Mouse (Mus musculus) lung, postnatal 0 days (tissue): Measurements from ENCODE around the gene Ttc39a.

Source experiments
- CTCF ChIP-seq: IDR thresholded peaks from 2 replicates; pipeline ENCODE4 v1.5.1; 2016; ENCODE audit warnings: antibody characterized with exemption, mild to moderate bottlenecking
- EP300 ChIP-seq: IDR thresholded peaks from 2 replicates; pipeline ENCODE4 v1.6.1; 2016; ENCODE audit warnings: antibody characterized with exemption, mild to moderate bottlenecking, control low read depth

DNA sequence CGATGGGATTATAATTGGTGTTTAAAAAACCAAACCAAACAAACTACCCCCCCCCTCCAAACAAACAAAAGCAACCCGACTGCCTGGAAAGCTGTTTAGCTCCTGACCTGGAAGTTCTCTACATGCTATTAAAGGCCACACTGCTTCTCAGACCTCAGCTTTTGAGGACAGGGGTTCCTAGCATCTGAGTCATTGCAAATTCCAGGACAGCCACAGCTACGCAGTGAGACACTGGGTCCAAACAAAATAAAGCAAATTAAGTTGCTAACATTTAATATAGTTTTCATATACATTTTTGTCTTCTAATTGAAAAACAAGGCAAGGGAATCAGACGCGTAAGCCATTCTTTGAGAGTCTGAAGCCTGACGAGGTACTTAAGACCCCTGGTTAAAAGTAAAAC is 38.0 kb downstream of the Ttc39a start:
- TF ChIP-seq CTCF (no peak), EP300 (no peak)
